Mouse (Mus musculus) erythroblast, embryonic 14.5 days (primary cell): Measurements from ENCODE around the gene Pde4d. TPM values are rescaled to one million over a fixed set of nuclear protein-coding genes. Genes with fewer than 3 reads are reported as not detected.

Source experiments
- H3K27me3 ChIP-seq: 2 replicates; pipeline ENCODE4 v1.6.1; 2012; ENCODE audit warnings: inconsistent platforms; ENCODE audit not compliant: control insufficient read depth
- H3K36me3 ChIP-seq: 2 replicates; pipeline ENCODE4 v1.6.1; 2012; ENCODE audit warnings: mild to moderate bottlenecking, inconsistent platforms; ENCODE audit not compliant: control insufficient read depth
- H3K4me1 ChIP-seq: 2 replicates; pipeline ENCODE4 v1.6.1; 2012; ENCODE audit warnings: inconsistent platforms; ENCODE audit not compliant: control insufficient read depth
- H3K4me3 ChIP-seq: replicated peaks from 2 replicates; pipeline ENCODE3; 2012; ENCODE audit warnings: moderate library complexity, mild to moderate bottlenecking, inconsistent platforms
- H3K9me3 ChIP-seq: 2 replicates; pipeline ENCODE4 v1.6.1; 2012; ENCODE audit warnings: low read length, inconsistent platforms, mixed read lengths; ENCODE audit not compliant: control insufficient read depth
- GATA1 ChIP-seq: IDR thresholded peaks from 2 replicates; pipeline ENCODE4 v1.6.1; 2012; ENCODE audit warnings: low read length, inconsistent platforms, mixed read lengths
- TAL1 ChIP-seq: IDR thresholded peaks from 3 replicates; pipeline ENCODE4 v1.6.1; 2012; ENCODE audit warnings: low read length, inconsistent platforms, mixed read lengths
- polyA plus RNA-seq: library from polyadenylated mRNA; stranded (reverse); fragments of >175 nt; gene quantifications from 2 replicates; pipeline ENCODE4 v1.2.3, GENCODE M21; 2012

Pde4d gene
- polyA plus RNA-seq, 1 experiment: 0.23 TPM

GRCm38 (mm10) chr13:108819846-108820408, 370.2 kb downstream of the Pde4d start:
- no peaks in the 10 kb centered on the region for H3K27me3 ChIP-seq
- no peak overlapping the region for H3K4me3 ChIP-seq
- no peaks in the 10 kb centered on the region for H3K9me3 ChIP-seq
- H3K4me1 ChIP-seq: no peaks in the 10 kb centered on the region
- TF ChIP-seq GATA1 (no peak), TAL1 (no peak)
- H3K36me3 ChIP-seq: no peaks in the 10 kb centered on the region

GRCm38 (mm10) chr13:108820487-108820886, 370.7 kb downstream of the Pde4d start:
- Histone ChIP-seq H3K9me3 (no peaks in the 10 kb centered on the region), H3K4me1 (no peaks in the 10 kb centered on the region), H3K27me3 (no peaks in the 10 kb centered on the region), H3K4me3 (no peak overlapping the region), H3K36me3 (no peaks in the 10 kb centered on the region)
- TF ChIP-seq TAL1 (no peak), GATA1 (no peak)

- Histone ChIP-seq H3K4me3 (no peak overlapping the region), H3K36me3 (no peaks in the 10 kb centered on the region), H3K9me3 (no peaks in the 10 kb centered on the region), H3K27me3 (no peaks in the 10 kb centered on the region), H3K4me1 (no peaks in the 10 kb centered on the region)
- TF ChIP-seq GATA1 (no peak), TAL1 (no peak)
Measured at GRCm38 (mm10) chr13:108821270-108821669, 371.5 kb downstream of the Pde4d start.

GRCm38 (mm10) chr13:108824638-108825310, 375.0 kb downstream of the Pde4d start:
- TF ChIP-seq TAL1 (no peak), GATA1 (no peak)
- no peaks in the 10 kb centered on the region for H3K9me3 ChIP-seq
- H3K27me3 ChIP-seq: no peaks in the 10 kb centered on the region
- no peaks in the 10 kb centered on the region for H3K36me3 ChIP-seq
- no peaks in the 10 kb centered on the region for H3K4me1 ChIP-seq
- H3K4me3 ChIP-seq: no peak overlapping the region

GRCm38 (mm10) chr13:108825501-108825900, 375.8 kb downstream of the Pde4d start:
- TF ChIP-seq GATA1 (no peak), TAL1 (no peak)
- H3K36me3 ChIP-seq: no peaks in the 10 kb centered on the region
- H3K4me3 ChIP-seq: no peak overlapping the region
- H3K9me3 ChIP-seq: no peaks in the 10 kb centered on the region
- no peaks in the 10 kb centered on the region for H3K27me3 ChIP-seq
- no peaks in the 10 kb centered on the region for H3K4me1 ChIP-seq

GRCm38 (mm10) chr13:108834197-108834596, 384.4 kb downstream of the Pde4d start:
- no peaks in the 10 kb centered on the region for H3K9me3 ChIP-seq
- H3K4me1 ChIP-seq: no peaks in the 10 kb centered on the region
- H3K4me3 ChIP-seq: no peak overlapping the region
- no peak for TF ChIP-seq GATA1
- TF ChIP-seq TAL1: no peak
- H3K27me3 ChIP-seq: no peaks in the 10 kb centered on the region
- no peaks in the 10 kb centered on the region for H3K36me3 ChIP-seq

GRCm38 (mm10) chr13:108836314-108836713, 386.6 kb downstream of the Pde4d start:
- Histone ChIP-seq H3K4me1 (no peaks in the 10 kb centered on the region), H3K9me3 (no peaks in the 10 kb centered on the region), H3K27me3 (no peaks in the 10 kb centered on the region), H3K36me3 (no peaks in the 10 kb centered on the region), H3K4me3 (no peak overlapping the region)
- TF ChIP-seq GATA1 (no peak), TAL1 (no peak)

- no peaks in the 10 kb centered on the region for H3K27me3 ChIP-seq
- H3K9me3 ChIP-seq: no peaks in the 10 kb centered on the region
- TF ChIP-seq GATA1 (no peak), TAL1 (no peak)
- no peaks in the 10 kb centered on the region for H3K36me3 ChIP-seq
- no peaks in the 10 kb centered on the region for H3K4me1 ChIP-seq
- no peak overlapping the region for H3K4me3 ChIP-seq
Measured at GRCm38 (mm10) chr13:108839142-108839541, 389.4 kb downstream of the Pde4d start.

GRCm38 (mm10) chr13:108854090-108854489, 404.3 kb downstream of the Pde4d start:
- Histone ChIP-seq H3K9me3 (no peaks in the 10 kb centered on the region), H3K4me1 (peaks cover 6% of the 10 kb centered on the region), H3K36me3 (no peaks in the 10 kb centered on the region), H3K4me3 (no peak overlapping the region), H3K27me3 (no peaks in the 10 kb centered on the region)
- TF ChIP-seq GATA1 (no peak), TAL1 (no peak)
